Mouse (Mus musculus) embryo, embryonic 10 days (tissue): Measurements from ENCODE around the gene Rnf182.

Experiments used
- DNase-seq: peaks from one replicate; pipeline ENCODE4 v3.0.0-alpha.2; 2015; ENCODE audit warnings: low spot score

The Rnf182 gene

GRCm38 (mm10) chr13:43703471-43703870 is 88.0 kb downstream of the Rnf182 start:
- DNase-seq: no peak

GRCm38 (mm10) chr13:43704533-43705116 is 89.1 kb downstream of the Rnf182 start:
- DNase-seq: no peak

- no peak for DNase-seq
These were observed 90.9 kb downstream of the Rnf182 start for GRCm38 (mm10) chr13:43706387-43706786.

- DNase-seq: no peak
These were observed 94.0 kb downstream of the Rnf182 start for GRCm38 (mm10) chr13:43709529-43709928.

DNA sequence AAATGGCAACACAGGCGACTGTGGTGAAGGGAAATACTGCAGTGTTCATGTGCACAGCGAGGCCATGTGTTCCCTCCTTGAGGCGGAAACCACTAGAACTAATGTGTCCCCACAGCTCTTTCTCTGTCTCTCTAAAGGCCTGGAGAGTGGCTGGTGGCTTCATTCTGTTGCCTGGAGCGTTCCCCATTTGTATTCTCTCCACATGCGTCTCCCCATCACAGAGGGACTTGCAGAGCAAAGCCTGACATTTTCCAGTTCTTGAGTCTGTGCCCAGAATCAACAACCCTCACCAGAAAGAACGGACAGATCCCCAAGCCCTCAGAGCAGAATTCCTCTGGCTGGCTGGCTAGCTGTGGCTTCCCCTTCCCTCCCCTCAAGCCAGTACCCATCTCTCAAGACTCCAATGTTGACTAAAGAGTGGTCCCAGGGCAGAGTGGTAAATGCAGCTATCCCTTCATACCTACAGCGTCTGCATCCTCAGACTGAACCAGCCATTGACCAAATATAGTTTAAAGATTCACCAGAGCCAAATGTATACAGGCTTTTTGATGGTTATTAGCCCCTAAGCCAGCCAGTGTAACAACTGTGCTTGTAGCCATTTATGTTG is 96.3 kb downstream of the Rnf182 start:
- no peak for DNase-seq

- no peak for DNase-seq
These were observed 99.2 kb downstream of the Rnf182 start for GRCm38 (mm10) chr13:43714741-43715140.

GRCm38 (mm10) chr13:43715466-43715865 is 100.0 kb downstream of the Rnf182 start:
- no peak for DNase-seq

- peak; percentile 23 for DNase-seq
These were observed 101.1 kb downstream of the Rnf182 start for GRCm38 (mm10) chr13:43716514-43717036.

DNA sequence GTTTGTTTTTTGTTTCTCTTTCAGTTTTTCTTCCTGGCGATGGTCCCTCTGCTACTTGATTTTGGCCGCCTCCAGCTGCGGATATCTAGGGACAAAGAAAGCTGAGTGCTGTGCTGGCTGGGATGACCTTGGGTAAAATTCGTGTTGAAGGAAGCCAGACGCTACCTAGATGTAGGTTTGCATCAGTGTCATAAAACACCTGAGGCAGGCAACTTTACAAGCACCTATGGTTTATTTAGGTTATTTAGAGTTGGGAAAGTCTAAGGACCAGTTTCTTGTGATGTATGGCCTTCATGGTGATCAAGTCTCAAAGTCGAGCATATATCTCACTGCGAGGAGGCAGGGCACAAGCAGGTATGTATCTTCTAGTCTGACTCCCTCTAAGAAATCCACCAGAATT is 102.7 kb downstream of the Rnf182 start:
- no peak for DNase-seq

DNA sequence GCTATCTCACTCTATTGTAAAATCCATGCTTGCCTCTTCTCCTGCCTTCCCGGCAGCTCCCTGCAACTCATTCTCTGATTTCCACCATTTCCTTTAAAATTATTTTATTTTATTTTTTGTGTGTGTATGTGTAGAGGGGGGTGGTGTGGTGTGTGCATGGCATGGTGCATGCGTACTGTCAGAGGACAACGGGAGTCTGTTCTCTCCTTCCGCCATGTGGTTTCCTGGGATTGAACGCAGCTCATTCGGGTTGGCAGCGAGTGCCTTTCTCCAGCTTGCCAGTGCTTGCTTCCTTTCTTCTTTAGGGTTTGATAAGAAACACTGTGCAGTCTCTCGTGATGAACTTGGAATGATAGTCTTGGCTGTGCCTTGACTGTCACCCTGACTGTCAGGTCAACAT is 105.0 kb downstream of the Rnf182 start:
- DNase-seq: no peak
